Mouse (Mus musculus) limb, embryonic 10.5 days (tissue): ENCODE data around the gene Arrdc1. TPM values are rescaled to one million over a fixed set of nuclear protein-coding genes. Genes with fewer than 3 reads are reported as not detected.

ENCODE experiments used
- DNase-seq: peaks from one replicate; pipeline ENCODE4 v3.0.0-alpha.2; 2017; ENCODE audit warnings: low spot score
- H3K27ac ChIP-seq: fragments of 300-500 bp; sonication (generic); 2 replicates; pipeline ENCODE4 v1.5.1; 2016; ENCODE audit warnings: mild to moderate bottlenecking
- H3K27me3 ChIP-seq: fragments of 300-500 bp; sonication (generic); 2 replicates; pipeline ENCODE4 v1.6.1; 2016; ENCODE audit warnings: low read depth, mild to moderate bottlenecking; ENCODE audit not compliant: poor library complexity, severe bottlenecking
- H3K36me3 ChIP-seq: fragments of 300-500 bp; sonication (generic); 2 replicates; pipeline ENCODE4 v1.6.1; 2016; ENCODE audit warnings: mild to moderate bottlenecking, moderate library complexity
- H3K4me1 ChIP-seq: fragments of 300-500 bp; sonication (generic); 2 replicates; pipeline ENCODE4 v1.6.1; 2016
- H3K4me3 ChIP-seq: fragments of 300-500 bp; sonication (generic); 2 replicates; pipeline ENCODE4 v1.5.1; 2016; ENCODE audit warnings: mild to moderate bottlenecking, moderate library complexity
- H3K9me3 ChIP-seq: fragments of 300-500 bp; sonication (generic); replicated peaks from 2 replicates; pipeline ENCODE4 v1.6.1; 2016; ENCODE audit warnings: mild to moderate bottlenecking
- WGBS: fragments of 180-500 bp; shearing (Covaris S2); methylation state at CpG from one replicate; pipeline ENCODE4 v1.1.7; 2016; 5-methylcytosine and 5-hydroxymethylcytosine counted together
- microRNA-seq: library from miRNA; unstranded; fragments of <30 nt; microRNA quantifications from one replicate; pipeline ENCODE4, GENCODE M21; 2017
- polyA plus RNA-seq: library from polyadenylated mRNA; unstranded; fragments of >200 nt; fragmentation: Nextera tagmentation; extraction: Ambion mirVana; gene quantifications from 2 replicates; pipeline ENCODE4 v1.2.1, GENCODE M21; 2016

Arrdc1 gene
- polyA plus RNA-seq, 1 experiment from 2014 or later = 16.5 TPM

DNA sequence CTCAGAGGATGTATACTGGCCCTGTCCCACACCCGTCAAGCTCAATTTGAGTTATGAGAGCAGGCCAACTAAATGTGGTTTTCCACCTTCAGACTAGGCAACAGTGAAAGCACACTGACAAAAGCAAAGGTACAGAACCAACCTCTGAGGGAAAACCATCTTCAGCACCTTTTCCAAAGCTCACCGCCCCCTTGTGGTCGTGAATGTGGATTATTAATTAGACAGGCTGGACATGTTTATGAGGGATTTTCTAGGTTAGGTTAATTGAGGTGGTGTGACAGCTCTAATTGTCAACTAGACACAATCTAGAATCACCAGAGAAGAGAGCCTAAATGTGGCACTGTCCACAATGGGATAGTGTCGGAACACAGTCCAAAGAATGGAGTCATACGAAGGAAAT lies 46.2 kb downstream of the Arrdc1 start:
- Histone ChIP-seq H3K36me3 (peaks cover 47% of the 10 kb centered on the region), H3K27ac (no peak overlapping the region), H3K9me3 (no peaks in the 10 kb centered on the region), H3K27me3 (no peaks in the 10 kb centered on the region), H3K4me1 (0 out of 2 replicates have a peak, but pooled peaks cover 2% of the 10 kb centered on the region), H3K4me3 (no peak overlapping the region)
- DNase-seq = no peak
- 87% methylated on average over 5 of the region's 5 CpGs for WGBS

DNA sequence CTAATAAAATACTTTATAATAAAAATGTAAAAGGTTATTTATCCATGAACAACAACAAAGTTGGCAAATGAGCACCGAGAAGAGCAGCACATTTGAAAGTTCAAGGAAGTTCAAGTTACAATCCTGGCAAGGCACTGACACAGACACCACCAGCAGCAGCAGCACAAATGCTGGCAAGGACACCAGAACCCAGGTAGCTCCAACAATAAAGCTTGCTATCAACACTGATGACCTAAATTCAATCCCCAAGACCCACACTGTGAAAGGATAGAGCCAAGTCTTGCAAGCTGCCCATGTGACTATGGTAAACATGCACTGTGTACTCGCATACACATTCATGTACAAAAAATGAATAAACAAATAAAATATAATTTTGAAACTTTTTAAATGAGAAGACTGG lies 54.4 kb downstream of the Arrdc1 start:
- H3K4me3 ChIP-seq = no peak overlapping the region
- H3K4me1 ChIP-seq = no peaks in the 10 kb centered on the region
- WGBS = 93% methylated on average over 2 of the region's 2 CpGs
- H3K27me3 ChIP-seq = no peaks in the 10 kb centered on the region
- peaks cover 88% of the 10 kb centered on the region for H3K36me3 ChIP-seq
- H3K9me3 ChIP-seq = no peaks in the 10 kb centered on the region
- H3K27ac ChIP-seq = no peak overlapping the region
- DNase-seq = no peak

Small RNAs within 50 kb of the gene (microRNA-seq; reads per million reads assigned to microRNA genes)
- gene Gm22875 = not detected

Other genes starting within 250 kb of the Arrdc1 start
- gene Cacna1b, start 172.1 kb downstream of the Arrdc1 start, polyA plus RNA-seq = 1.7 and 2.2 TPM in 2 replicates
- 136 and 152 TPM in 2 replicates for gene Ehmt1, start 15.6 kb downstream of the Arrdc1 start, polyA plus RNA-seq
- gene Zmynd19, start 14.5 kb upstream of the Arrdc1 start, polyA plus RNA-seq = 24.6 and 27.6 TPM in 2 replicates
- gene Dph7, start 27.1 kb upstream of the Arrdc1 start, polyA plus RNA-seq = 36.6 and 36.9 TPM in 2 replicates
- 119 and 124 TPM in 2 replicates for gene Mrpl41, start 39.8 kb upstream of the Arrdc1 start, polyA plus RNA-seq
- 7.0 and 9.1 TPM in 2 replicates for gene Pnpla7, start 40.8 kb upstream of the Arrdc1 start, polyA plus RNA-seq
- 61.6 and 68.2 TPM in 2 replicates for gene Nsmf, start 119.1 kb upstream of the Arrdc1 start, polyA plus RNA-seq
- gene Entpd8, start 145.1 kb upstream of the Arrdc1 start, polyA plus RNA-seq = 0.30 TPM in 1 of 2 replicates, not detected in the other
- gene Noxa1, start 159.9 kb upstream of the Arrdc1 start, polyA plus RNA-seq = 0.15 and 0.28 TPM in 2 replicates
- gene Nrarp, start 245.5 kb upstream of the Arrdc1 start, polyA plus RNA-seq = 7.9 and 10.3 TPM in 2 replicates